Mouse (Mus musculus) heart, embryonic 11.5 days (tissue): ENCODE results near the gene Hlcs. TPM values are rescaled to one million over a fixed set of nuclear protein-coding genes. Genes with fewer than 3 reads are reported as not detected.
"Not testable (repeated sequence)": the region's sequence is repeated elsewhere in the genome, so short reads cannot be mapped to it uniquely, and the experiment has no call there.

Experiments used
- ATAC-seq: fragments of 200-750 bp; cut with Nextera tagmentation; replicated peaks from 2 replicates; pipeline ENCODE4 v1.8.0; 2017; ENCODE audit warnings: moderate library complexity; ENCODE audit not compliant: insufficient number of reproducible peaks, low FRiP score, low TSS enrichment
- H3K27ac ChIP-seq: fragments of 300-500 bp; sonication (generic); 2 replicates; pipeline ENCODE4 v1.5.1; 2014; ENCODE audit warnings: mild to moderate bottlenecking, low read depth, low read length
- H3K27me3 ChIP-seq: fragments of 300-500 bp; sonication (generic); 2 replicates; pipeline ENCODE4 v1.6.1; 2014; ENCODE audit warnings: mild to moderate bottlenecking, low read length, mixed read lengths; ENCODE audit not compliant: control insufficient read depth, insufficient read depth
- H3K36me3 ChIP-seq: fragments of 300-500 bp; sonication (generic); 2 replicates; pipeline ENCODE4 v1.6.1; 2014; ENCODE audit warnings: mild to moderate bottlenecking, low read length, moderate library complexity, mixed read lengths; ENCODE audit not compliant: control insufficient read depth, insufficient read depth
- H3K4me1 ChIP-seq: fragments of 300-500 bp; sonication (generic); 2 replicates; pipeline ENCODE4 v1.6.1; 2014; ENCODE audit warnings: low read length; ENCODE audit not compliant: control insufficient read depth, insufficient read depth
- H3K4me2 ChIP-seq: fragments of 300-500 bp; sonication (generic); 2 replicates; pipeline ENCODE4 v1.6.1; 2014; ENCODE audit warnings: mild to moderate bottlenecking, moderate library complexity
- H3K4me3 ChIP-seq: fragments of 300-500 bp; sonication (generic); 2 replicates; pipeline ENCODE4 v1.5.1; 2014; ENCODE audit warnings: low read depth, low read length
- H3K9ac ChIP-seq: fragments of 300-500 bp; sonication (generic); 2 replicates; pipeline ENCODE4 v1.6.1; 2014; ENCODE audit warnings: mild to moderate bottlenecking, low read depth, low read length, moderate library complexity
- H3K9me3 ChIP-seq: fragments of 300-500 bp; sonication (generic); replicated peaks from 2 replicates; pipeline ENCODE4 v1.6.1; 2016; ENCODE audit warnings: low read length; ENCODE audit not compliant: control insufficient read depth
- WGBS: fragments of 180-500 bp; shearing (Covaris S2); extraction: QIAGEN DNeasy Blood & Tissue Kit; methylation state at CpG from one replicate; pipeline ENCODE4 v1.1.7; 2014; ENCODE audit not compliant: insufficient replicate concordance; 5-methylcytosine and 5-hydroxymethylcytosine counted together
- polyA plus RNA-seq: library from polyadenylated mRNA; unstranded; fragments of >200 nt; fragmentation: Nextera tagmentation; extraction: Ambion mirVana; gene quantifications from 2 replicates; pipeline ENCODE4 v1.2.1, GENCODE M21; 2014

The Hlcs gene
- polyA plus RNA-seq, 1 experiment from 2014 or later, result 7.7 TPM

- Histone ChIP-seq H3K36me3 (no peaks in the 10 kb centered on the region), H3K9ac (no peak overlapping the region), H3K4me1 (no peaks in the 10 kb centered on the region), H3K27ac (no peak overlapping the region), H3K4me3 (no peak overlapping the region), H3K9me3 (no peaks in the 10 kb centered on the region), H3K27me3 (no peaks in the 10 kb centered on the region), H3K4me2 (no peak overlapping the region)
- no peak for ATAC-seq
- 64% methylated on average over 11 of the region's 11 CpGs for WGBS
These were observed 36.4 kb upstream of the Hlcs start for GRCm38 (mm10) chr16:94349588-94350286.

- H3K4me2 ChIP-seq, result no peak overlapping the region
- no peaks in the 10 kb centered on the region for H3K4me1 ChIP-seq
- H3K9ac ChIP-seq, result no peak overlapping the region
- no peaks in the 10 kb centered on the region for H3K36me3 ChIP-seq
- no peak overlapping the region for H3K27ac ChIP-seq
- H3K9me3 ChIP-seq, result no peaks in the 10 kb centered on the region
- no peaks in the 10 kb centered on the region for H3K27me3 ChIP-seq
- H3K4me3 ChIP-seq, result no peak overlapping the region
- ATAC-seq, result no peak
- WGBS, result 80% methylated on average over 2 of the region's 2 CpGs
These were observed 35.4 kb upstream of the Hlcs start for GRCm38 (mm10) chr16:94348779-94349178.

GRCm38 (mm10) chr16:94347080-94347731 lies 33.8 kb upstream of the Hlcs start:
- Histone ChIP-seq H3K4me3 (no peak overlapping the region), H3K27me3 (no peaks in the 10 kb centered on the region), H3K27ac (no peak overlapping the region), H3K4me1 (no peaks in the 10 kb centered on the region), H3K9ac (no peak overlapping the region), H3K4me2 (no peak overlapping the region), H3K9me3 (no peaks in the 10 kb centered on the region), H3K36me3 (no peaks in the 10 kb centered on the region)
- 68% methylated on average over 7 of the region's 7 CpGs for WGBS
- ATAC-seq, result no peak

GRCm38 (mm10) chr16:94345733-94346132 lies 32.4 kb upstream of the Hlcs start:
- H3K4me1 ChIP-seq, result no peaks in the 10 kb centered on the region
- no peaks in the 10 kb centered on the region for H3K9me3 ChIP-seq
- no peak for ATAC-seq
- no peak overlapping the region for H3K27ac ChIP-seq
- 81% methylated on average over 1 of the region's 1 CpGs for WGBS
- no peak overlapping the region for H3K4me2 ChIP-seq
- H3K36me3 ChIP-seq, result no peaks in the 10 kb centered on the region
- H3K9ac ChIP-seq, result no peak overlapping the region
- H3K4me3 ChIP-seq, result no peak overlapping the region
- no peaks in the 10 kb centered on the region for H3K27me3 ChIP-seq

- not testable (repeated sequence) for ATAC-seq, H3K9ac ChIP-seq
- 88% methylated on average over 18 of the region's 22 CpGs for WGBS
These were observed 26.1 kb upstream of the Hlcs start for GRCm38 (mm10) chr16:94339164-94340160.

GRCm38 (mm10) chr16:94335656-94336055 lies 22.3 kb upstream of the Hlcs start:
- Histone ChIP-seq H3K9me3 (no peaks in the 10 kb centered on the region), H3K36me3 (no peaks in the 10 kb centered on the region), H3K4me3 (no peak overlapping the region), H3K4me1 (no peaks in the 10 kb centered on the region), H3K4me2 (no peak overlapping the region), H3K27me3 (no peaks in the 10 kb centered on the region), H3K9ac (no peak overlapping the region), H3K27ac (no peak overlapping the region)
- WGBS, result 43% methylated on average over 5 of the region's 5 CpGs
- ATAC-seq, result no peak

More at GRCm38 (mm10) chr16:94339164-94340160, 26.1 kb upstream of the Hlcs start:
- not testable (repeated sequence) for H3K27me3 ChIP-seq, H3K4me1 ChIP-seq, H3K4me2 ChIP-seq, H3K36me3 ChIP-seq, H3K4me3 ChIP-seq, H3K27ac ChIP-seq, H3K9me3 ChIP-seq

- no peak overlapping the region for H3K4me3 ChIP-seq
- H3K36me3 ChIP-seq, result no peaks in the 10 kb centered on the region
- WGBS, result 52% methylated on average over 5 of the region's 5 CpGs
- no peaks in the 10 kb centered on the region for H3K9me3 ChIP-seq
- H3K9ac ChIP-seq, result no peak overlapping the region
- ATAC-seq, result no peak
- no peak overlapping the region for H3K4me2 ChIP-seq
- no peaks in the 10 kb centered on the region; the same call in 1 of the 2 replicates for H3K4me1 ChIP-seq
- H3K27ac ChIP-seq, result no peak overlapping the region
- H3K27me3 ChIP-seq, result peaks cover 13% of the 10 kb centered on the region
These were observed 18.5 kb upstream of the Hlcs start for GRCm38 (mm10) chr16:94331886-94332252.

GRCm38 (mm10) chr16:94331233-94331885 lies 18.0 kb upstream of the Hlcs start:
- no peak overlapping the region for H3K27ac ChIP-seq
- no peaks in the 10 kb centered on the region for H3K9me3 ChIP-seq
- no peak overlapping the region for H3K4me2 ChIP-seq
- H3K36me3 ChIP-seq, result no peaks in the 10 kb centered on the region
- H3K27me3 ChIP-seq, result peaks cover 13% of the 10 kb centered on the region
- no peak for ATAC-seq
- no peak overlapping the region for H3K9ac ChIP-seq
- whole genome bisulfite sequencing, result 72% methylated on average over 9 of the region's 9 CpGs
- no peaks in the 10 kb centered on the region; the same call in 1 of the 2 replicates for H3K4me1 ChIP-seq
- no peak overlapping the region for H3K4me3 ChIP-seq
